Mouse (Mus musculus) heart, embryonic 13.5 days (tissue): Measurements from ENCODE around the gene Ccnf. TPM values are rescaled to one million over a fixed set of nuclear protein-coding genes. Genes with fewer than 3 reads are reported as not detected.

Source experiments
- microRNA-seq: library from miRNA; unstranded; fragments of <30 nt; microRNA quantifications from one replicate; pipeline ENCODE4, GENCODE M21; 2016
- polyA plus RNA-seq: library from polyadenylated mRNA; unstranded; fragments of >200 nt; fragmentation: Nextera tagmentation; extraction: Ambion mirVana; gene quantifications from 2 replicates; pipeline ENCODE4 v1.2.1, GENCODE M21; 2015

The Ccnf gene
- polyA plus RNA-seq, 1 experiment from 2014 or later = 38.4 TPM

Small RNA genes within 50 kb of the gene (microRNA-seq; reads per million reads assigned to microRNA genes)
- gene Mir5134 (0.61 reads per million), gene Mir6965 (0.82 reads per million)

Other genes with a start within 250 kb of the Ccnf start
- 0.34 and 0.35 TPM in 2 replicates for gene Prss27, start 213.3 kb downstream of the Ccnf start, polyA plus RNA-seq
- 39.9 and 40.8 TPM in 2 replicates for gene Kctd5, start 178.0 kb downstream of the Ccnf start, polyA plus RNA-seq
- 30.7 and 35.1 TPM in 2 replicates for gene Pdpk1, start 100.6 kb downstream of the Ccnf start, polyA plus RNA-seq
- 27.0 and 31.2 TPM in 2 replicates for gene Amdhd2, start 87.7 kb downstream of the Ccnf start, polyA plus RNA-seq
- 544 and 567 TPM in 2 replicates for gene Atp6v0c, start 81.8 kb downstream of the Ccnf start, polyA plus RNA-seq
- gene Tbc1d24, start 45.9 kb downstream of the Ccnf start, polyA plus RNA-seq = 4.2 and 5.2 TPM in 2 replicates
- gene Ntn3, start 42.0 kb downstream of the Ccnf start, polyA plus RNA-seq = 1.9 and 2.0 TPM in 2 replicates
- 6.2 and 7.0 TPM in 2 replicates for gene Tedc2, start 30.6 kb downstream of the Ccnf start, polyA plus RNA-seq
- 0.11 TPM in 1 of 2 replicates, not detected in the other for gene Abca17, start 99.6 kb upstream of the Ccnf start, polyA plus RNA-seq
- 6.2 and 6.4 TPM in 2 replicates for gene Abca3, start 100.5 kb upstream of the Ccnf start, polyA plus RNA-seq
- 234 and 235 TPM in 2 replicates for gene Rnps1, start 163.1 kb upstream of the Ccnf start, polyA plus RNA-seq
- 234 and 266 TPM in 2 replicates for gene Eci1, start 175.2 kb upstream of the Ccnf start, polyA plus RNA-seq
- 1.5 and 1.7 TPM in 2 replicates for gene Dnase1l2, start 191.6 kb upstream of the Ccnf start, polyA plus RNA-seq
- gene E4f1, start 218.8 kb upstream of the Ccnf start, polyA plus RNA-seq = 24.5 and 25.9 TPM in 2 replicates
- 61.3 and 66.8 TPM in 2 replicates for gene Pgp, start 218.9 kb upstream of the Ccnf start, polyA plus RNA-seq
- 0.27 TPM in 1 of 2 replicates, not detected in the other for gene Bricd5, start 222.4 kb upstream of the Ccnf start, polyA plus RNA-seq
- 18.1 TPM in 2 replicates for gene Mlst8, start 227.6 kb upstream of the Ccnf start, polyA plus RNA-seq
- 0.55 and 0.76 TPM in 2 replicates for gene Caskin1, start 237.1 kb upstream of the Ccnf start, polyA plus RNA-seq